Mouse (Mus musculus) embryonic facial prominence, embryonic 13.5 days (tissue): ENCODE measurements around the gene Drg2. TPM values are rescaled to one million over a fixed set of nuclear protein-coding genes. Genes with fewer than 3 reads are reported as not detected.

ENCODE experiments used
- ATAC-seq: fragments of 200-750 bp; cut with Nextera tagmentation; 2 replicates; pipeline ENCODE4 v1.8.0; 2017; ENCODE audit warnings: low read depth; ENCODE audit not compliant: insufficient number of reproducible peaks, insufficient read depth, low FRiP score, low TSS enrichment
- H3K27ac ChIP-seq: fragments of 300-500 bp; sonication (generic); 2 replicates; pipeline ENCODE4 v1.5.1; 2015; ENCODE audit warnings: moderate library complexity, mild to moderate bottlenecking, inconsistent platforms
- H3K27me3 ChIP-seq: fragments of 300-500 bp; sonication (generic); 2 replicates; pipeline ENCODE4 v1.6.1; 2015; ENCODE audit warnings: mild to moderate bottlenecking, inconsistent platforms
- H3K36me3 ChIP-seq: fragments of 300-500 bp; sonication (generic); 2 replicates; pipeline ENCODE4 v1.6.1; 2015; ENCODE audit warnings: mild to moderate bottlenecking, inconsistent platforms
- H3K4me1 ChIP-seq: fragments of 300-500 bp; sonication (generic); 2 replicates; pipeline ENCODE4 v1.6.1; 2015; ENCODE audit warnings: inconsistent platforms
- H3K4me2 ChIP-seq: fragments of 300-500 bp; sonication (generic); 2 replicates; pipeline ENCODE4 v1.6.1; 2015; ENCODE audit warnings: moderate library complexity, mild to moderate bottlenecking, inconsistent platforms
- H3K4me3 ChIP-seq: fragments of 300-500 bp; sonication (generic); 2 replicates; pipeline ENCODE4 v1.5.1; 2015; ENCODE audit warnings: mild to moderate bottlenecking, inconsistent platforms
- H3K9ac ChIP-seq: fragments of 300-500 bp; sonication (generic); 2 replicates; pipeline ENCODE4 v1.6.1; 2015; ENCODE audit warnings: mild to moderate bottlenecking, inconsistent platforms
- H3K9me3 ChIP-seq: fragments of 300-500 bp; sonication (generic); 2 replicates; pipeline ENCODE4 v1.6.1; 2016; ENCODE audit warnings: inconsistent platforms
- WGBS: fragments of 180-500 bp; shearing (Covaris S2); methylation state at CpG from one replicate; pipeline ENCODE4 v1.1.7; 2015; ENCODE audit warnings: mixed read lengths; 5-methylcytosine and 5-hydroxymethylcytosine counted together
- polyA plus RNA-seq: library from polyadenylated mRNA; unstranded; fragments of >200 nt; fragmentation: Nextera tagmentation; extraction: Ambion mirVana; gene quantifications from 2 replicates; pipeline ENCODE4 v1.2.1, GENCODE M21; 2015

Drg2 gene
- polyA plus RNA-seq, 1 experiment from 2014 or later: 124 TPM

- Histone ChIP-seq H3K9ac (no peak overlapping the region), H3K4me3 (no peak overlapping the region), H3K27ac (no peak overlapping the region), H3K36me3 (peaks cover 10% of the 10 kb centered on the region), H3K4me1 (peaks cover 5% of the 10 kb centered on the region; the same call in 1 of the 2 replicates), H3K4me2 (no peak overlapping the region), H3K27me3 (no peaks in the 10 kb centered on the region), H3K9me3 (no peaks in the 10 kb centered on the region)
- no peak for ATAC-seq
- 79% methylated on average over 5 of the region's 5 CpGs for WGBS
These were observed 20.1 kb downstream of the Drg2 start for GRCm38 (mm10) chr11:60474534-60474933.

- H3K27ac ChIP-seq: no peak overlapping the region
- no peak overlapping the region for H3K4me2 ChIP-seq
- H3K4me3 ChIP-seq: no peak overlapping the region
- H3K9ac ChIP-seq: no peak overlapping the region
- no peaks in the 10 kb centered on the region for H3K9me3 ChIP-seq
- WGBS: 85% methylated on average over 5 of the region's 5 CpGs
- H3K27me3 ChIP-seq: no peaks in the 10 kb centered on the region
- no peak for ATAC-seq
- H3K4me1 ChIP-seq: peaks cover 5% of the 10 kb centered on the region; the same call in 1 of the 2 replicates
- no peaks in the 10 kb centered on the region for H3K36me3 ChIP-seq
These were observed 21.4 kb downstream of the Drg2 start for GRCm38 (mm10) chr11:60475668-60476362.

- WGBS: 31% methylated on average over 17 of the region's 17 CpGs
- Histone ChIP-seq H3K9ac (no peak overlapping the region), H3K4me1 (peaks cover 5% of the 10 kb centered on the region; the same call in 1 of the 2 replicates), H3K27ac (no peak overlapping the region), H3K9me3 (no peaks in the 10 kb centered on the region), H3K27me3 (no peaks in the 10 kb centered on the region), H3K36me3 (no peaks in the 10 kb centered on the region), H3K4me3 (no peak overlapping the region; the same call in 1 of the 2 replicates), H3K4me2 (peak overlapping the region; percentile 41)
- ATAC-seq: no peak
These were observed 23.7 kb downstream of the Drg2 start for GRCm38 (mm10) chr11:60478121-60478520.

GRCm38 (mm10) chr11:60486267-60486666 lies 31.9 kb downstream of the Drg2 start:
- no peak overlapping the region for H3K9ac ChIP-seq
- H3K27ac ChIP-seq: no peak overlapping the region
- no peak for ATAC-seq
- no peaks in the 10 kb centered on the region for H3K9me3 ChIP-seq
- H3K4me3 ChIP-seq: no peak overlapping the region
- H3K27me3 ChIP-seq: no peaks in the 10 kb centered on the region
- H3K4me2 ChIP-seq: no peak overlapping the region
- H3K36me3 ChIP-seq: no peaks in the 10 kb centered on the region
- WGBS: 65% methylated on average over 3 of the region's 3 CpGs
- H3K4me1 ChIP-seq: no peaks in the 10 kb centered on the region

GRCm38 (mm10) chr11:60492726-60493125 lies 38.3 kb downstream of the Drg2 start:
- H3K9ac ChIP-seq: no peak overlapping the region
- H3K27me3 ChIP-seq: no peaks in the 10 kb centered on the region; the same call in 1 of the 2 replicates
- H3K4me3 ChIP-seq: no peak overlapping the region
- H3K27ac ChIP-seq: no peak overlapping the region
- H3K36me3 ChIP-seq: no peaks in the 10 kb centered on the region
- ATAC-seq: no peak
- no peak overlapping the region for H3K4me2 ChIP-seq
- H3K9me3 ChIP-seq: no peaks in the 10 kb centered on the region
- 90% methylated on average over 5 of the region's 5 CpGs for WGBS
- H3K4me1 ChIP-seq: no peaks in the 10 kb centered on the region

- H3K4me2 ChIP-seq: no peak overlapping the region
- no peak overlapping the region for H3K9ac ChIP-seq
- no peaks in the 10 kb centered on the region; the same call in 1 of the 2 replicates for H3K27me3 ChIP-seq
- H3K36me3 ChIP-seq: no peaks in the 10 kb centered on the region
- no peak for ATAC-seq
- H3K4me3 ChIP-seq: no peak overlapping the region
- 61% methylated on average over 2 of the region's 2 CpGs for WGBS
- H3K4me1 ChIP-seq: no peaks in the 10 kb centered on the region
- no peaks in the 10 kb centered on the region for H3K9me3 ChIP-seq
- no peak overlapping the region for H3K27ac ChIP-seq
These were observed 41.3 kb downstream of the Drg2 start for GRCm38 (mm10) chr11:60495692-60496091.

- no peak overlapping the region for H3K9ac ChIP-seq
- 84% methylated on average over 13 of the region's 13 CpGs for WGBS
- H3K9me3 ChIP-seq: no peaks in the 10 kb centered on the region
- no peaks in the 10 kb centered on the region for H3K36me3 ChIP-seq
- no peak overlapping the region for H3K27ac ChIP-seq
- peaks cover 30% of the 10 kb centered on the region for H3K27me3 ChIP-seq
- H3K4me1 ChIP-seq: peaks cover 5% of the 10 kb centered on the region
- no peak overlapping the region for H3K4me3 ChIP-seq
- ATAC-seq: no peak
- no peak overlapping the region for H3K4me2 ChIP-seq
These were observed 52.9 kb downstream of the Drg2 start for GRCm38 (mm10) chr11:60507281-60507680.

- no peak for ATAC-seq
- Histone ChIP-seq H3K4me1 (peaks cover 5% of the 10 kb centered on the region), H3K4me3 (peak overlapping the region; percentile 47), H3K9ac (peak overlapping the region; percentile 72), H3K27ac (no peak overlapping the region), H3K9me3 (no peaks in the 10 kb centered on the region), H3K27me3 (peaks cover 30% of the 10 kb centered on the region), H3K4me2 (peak overlapping the region; percentile 82), H3K36me3 (no peaks in the 10 kb centered on the region)
- 2% methylated on average over 11 of the region's 11 CpGs for WGBS
These were observed 54.6 kb downstream of the Drg2 start for GRCm38 (mm10) chr11:60508950-60509349.

- peak overlapping the region; percentile 72 for H3K9ac ChIP-seq
- under 1% methylated on average over 25 of the region's 25 CpGs for WGBS
- H3K9me3 ChIP-seq: no peaks in the 10 kb centered on the region
- H3K4me2 ChIP-seq: peak overlapping the region; percentile 82
- peaks cover 5% of the 10 kb centered on the region for H3K4me1 ChIP-seq
- ATAC-seq: peak; percentile 77; the same call in 1 of the 2 replicates
- peak overlapping the region; percentile 47 for H3K4me3 ChIP-seq
- H3K36me3 ChIP-seq: no peaks in the 10 kb centered on the region
- peaks cover 30% of the 10 kb centered on the region for H3K27me3 ChIP-seq
- no peak overlapping the region for H3K27ac ChIP-seq
These were observed 55.1 kb downstream of the Drg2 start for GRCm38 (mm10) chr11:60509500-60509899.

- no peak overlapping the region for H3K27ac ChIP-seq
- no peaks in the 10 kb centered on the region for H3K9me3 ChIP-seq
- no peak overlapping the region for H3K4me2 ChIP-seq
- H3K4me1 ChIP-seq: peaks cover 5% of the 10 kb centered on the region
- peaks cover 30% of the 10 kb centered on the region for H3K27me3 ChIP-seq
- WGBS: 72% methylated on average over 1 of the region's 1 CpGs
- no peak overlapping the region for H3K9ac ChIP-seq
- H3K36me3 ChIP-seq: no peaks in the 10 kb centered on the region
- ATAC-seq: no peak
- no peak overlapping the region for H3K4me3 ChIP-seq
These were observed 57.5 kb downstream of the Drg2 start for GRCm38 (mm10) chr11:60511893-60512292.

- no peak for ATAC-seq
- Histone ChIP-seq H3K9me3 (no peaks in the 10 kb centered on the region), H3K4me2 (no peak overlapping the region), H3K9ac (no peak overlapping the region), H3K27ac (no peak overlapping the region), H3K4me3 (no peak overlapping the region), H3K4me1 (peaks cover 5% of the 10 kb centered on the region), H3K27me3 (peaks cover 25% of the 10 kb centered on the region), H3K36me3 (no peaks in the 10 kb centered on the region)
- 72% methylated on average over 2 of the region's 2 CpGs for WGBS
These were observed 58.1 kb downstream of the Drg2 start for GRCm38 (mm10) chr11:60512520-60512919.

- no peak overlapping the region for H3K9ac ChIP-seq
- H3K27ac ChIP-seq: no peak overlapping the region
- H3K4me2 ChIP-seq: no peak overlapping the region
- peaks cover 12% of the 10 kb centered on the region for H3K27me3 ChIP-seq
- no peaks in the 10 kb centered on the region for H3K36me3 ChIP-seq
- WGBS: 47% methylated on average over 2 of the region's 2 CpGs
- no peak for ATAC-seq
- H3K9me3 ChIP-seq: no peaks in the 10 kb centered on the region
- H3K4me3 ChIP-seq: no peak overlapping the region
- H3K4me1 ChIP-seq: no peaks in the 10 kb centered on the region
These were observed 60.5 kb downstream of the Drg2 start for GRCm38 (mm10) chr11:60514941-60515340.
